Mouse (Mus musculus) kidney, adult 2 months (tissue): ENCODE measurements around the gene Uckl1. TPM values are rescaled to one million over a fixed set of nuclear protein-coding genes. Genes with fewer than 3 reads are reported as not detected.

Experiments
- DNase-seq: peaks from one replicate; pipeline ENCODE4 v3.0.0; 2021
- H3K27ac ChIP-seq: fragments of 200-500 bp; 2 replicates; pipeline ENCODE4 v1.5.1; 2012; ENCODE audit warnings: low read depth, low read length, control low read depth, inconsistent platforms; ENCODE audit not compliant: insufficient read depth
- H3K27me3 ChIP-seq: fragments of 200-500 bp; replicated peaks from 2 replicates; pipeline ENCODE4 v1.6.1; 2012; ENCODE audit warnings: mild to moderate bottlenecking, moderate library complexity, low read length, inconsistent platforms; ENCODE audit not compliant: control insufficient read depth, insufficient read depth
- H3K36me3 ChIP-seq: fragments of 200-500 bp; 2 replicates; pipeline ENCODE4 v1.6.1; 2012; ENCODE audit warnings: mild to moderate bottlenecking, moderate library complexity, low read length, inconsistent platforms; ENCODE audit not compliant: control insufficient read depth, insufficient read depth
- H3K4me1 ChIP-seq: fragments of 200-500 bp; 2 replicates; pipeline ENCODE4 v1.6.1; 2011; ENCODE audit warnings: low read length; ENCODE audit not compliant: control insufficient read depth, insufficient read depth
- H3K4me3 ChIP-seq: fragments of 200-500 bp; 2 replicates; pipeline ENCODE4 v1.5.1; 2011; ENCODE audit warnings: mild to moderate bottlenecking, low read depth, low read length, control low read depth; ENCODE audit not compliant: insufficient read depth
- CTCF ChIP-seq: fragments of 200-500 bp; conservative IDR thresholded peaks from 2 replicates; pipeline ENCODE4 v1.5.1; 2011; ENCODE audit warnings: low read depth, mild to moderate bottlenecking, control low read depth, low read length, moderate library complexity, mixed read lengths; ENCODE audit not compliant: insufficient read depth, insufficient read length
- POLR2A ChIP-seq: fragments of 200-500 bp; IDR thresholded peaks from one replicate; pipeline ENCODE4 v1.6.1; 2011; ENCODE audit warnings: low read depth, low read length, control low read depth
- WGBS: fragments of 180-500 bp; shearing (Covaris S2); methylation state at CpG from one replicate; pipeline ENCODE4 v1.1.7; 2018; 5-methylcytosine and 5-hydroxymethylcytosine counted together
- polyA plus RNA-seq: library from polyadenylated mRNA; depleted of rRNA; stranded (reverse); fragments of >200 nt; gene quantifications from 2 replicates; pipeline ENCODE4 v1.2.3, GENCODE M21; 2012

The Uckl1 gene
- polyA plus RNA-seq, 1 experiment: 107 TPM

DNA sequence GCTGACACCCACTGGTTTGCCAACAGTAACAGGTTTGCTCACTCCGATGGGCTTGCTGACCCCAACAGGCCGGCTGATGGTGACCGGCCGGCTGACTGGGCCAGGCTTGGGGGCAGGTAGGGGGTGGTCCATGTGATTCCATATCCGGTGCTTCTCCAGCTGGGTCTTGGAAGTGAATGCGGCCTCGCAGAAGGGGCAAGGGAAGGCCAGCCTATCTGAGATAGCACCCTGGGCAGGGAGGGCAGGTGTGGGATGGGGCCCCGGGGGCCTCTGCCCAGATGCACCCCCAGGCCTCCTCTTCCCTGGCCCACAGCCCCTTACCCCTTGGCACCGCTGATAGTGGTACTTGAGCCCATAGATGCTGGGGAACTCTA is 5.0 kb upstream of the Uckl1 start:
- WGBS: 94% methylated on average over 9 of the region's 9 CpGs
- H3K27me3 ChIP-seq: no peaks in the 10 kb centered on the region
- H3K4me3 ChIP-seq: no peak overlapping the region
- DNase-seq: no peak
- H3K4me1 ChIP-seq: peaks cover 9% of the 10 kb centered on the region; the same call in 1 of the 2 replicates
- TF ChIP-seq CTCF (no peak), POLR2A (no peak)
- H3K27ac ChIP-seq: no peak overlapping the region
- no peaks in the 10 kb centered on the region for H3K36me3 ChIP-seq

DNA sequence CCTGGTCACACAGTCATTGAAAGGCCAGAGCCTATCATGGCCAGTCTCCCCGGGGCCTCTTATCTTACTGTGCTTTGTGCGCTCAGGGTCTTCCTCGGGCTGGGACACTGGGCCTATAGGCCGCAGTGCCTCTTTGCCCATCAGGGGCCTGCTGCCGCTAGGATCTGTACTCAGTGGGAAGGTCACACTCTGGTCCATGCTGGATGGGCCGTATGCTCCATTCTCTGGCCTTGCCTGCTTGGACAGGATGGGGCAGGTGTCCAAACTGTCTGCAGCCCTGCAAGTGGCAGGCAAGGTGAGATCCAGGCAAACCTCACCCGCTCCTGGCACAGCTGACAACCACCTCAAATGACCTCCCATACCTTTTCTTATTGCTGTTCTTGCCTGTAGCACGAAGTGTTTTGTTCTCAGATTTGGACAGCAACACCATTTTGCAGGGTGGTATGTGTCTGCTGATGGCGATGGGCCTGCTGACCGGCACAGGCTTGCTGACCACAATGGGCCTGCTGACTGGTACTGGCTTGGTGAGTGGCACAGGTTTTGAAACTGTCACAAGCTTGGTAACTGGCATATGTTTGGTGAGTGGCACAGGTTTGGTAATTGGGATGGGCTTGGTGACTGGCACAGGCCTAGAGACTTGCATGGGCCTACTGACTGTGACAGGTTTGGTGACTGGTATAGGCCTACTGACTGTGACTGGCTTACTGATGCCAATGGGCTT is 4.5 kb upstream of the Uckl1 start:
- no peak overlapping the region for H3K27ac ChIP-seq
- 91% methylated on average over 10 of the region's 10 CpGs for WGBS
- H3K36me3 ChIP-seq: no peaks in the 10 kb centered on the region
- peaks cover 9% of the 10 kb centered on the region; the same call in 1 of the 2 replicates for H3K4me1 ChIP-seq
- H3K4me3 ChIP-seq: no peak overlapping the region
- DNase-seq: no peak
- no peak for TF ChIP-seq CTCF
- TF ChIP-seq POLR2A: no peak
- H3K27me3 ChIP-seq: no peaks in the 10 kb centered on the region

DNA sequence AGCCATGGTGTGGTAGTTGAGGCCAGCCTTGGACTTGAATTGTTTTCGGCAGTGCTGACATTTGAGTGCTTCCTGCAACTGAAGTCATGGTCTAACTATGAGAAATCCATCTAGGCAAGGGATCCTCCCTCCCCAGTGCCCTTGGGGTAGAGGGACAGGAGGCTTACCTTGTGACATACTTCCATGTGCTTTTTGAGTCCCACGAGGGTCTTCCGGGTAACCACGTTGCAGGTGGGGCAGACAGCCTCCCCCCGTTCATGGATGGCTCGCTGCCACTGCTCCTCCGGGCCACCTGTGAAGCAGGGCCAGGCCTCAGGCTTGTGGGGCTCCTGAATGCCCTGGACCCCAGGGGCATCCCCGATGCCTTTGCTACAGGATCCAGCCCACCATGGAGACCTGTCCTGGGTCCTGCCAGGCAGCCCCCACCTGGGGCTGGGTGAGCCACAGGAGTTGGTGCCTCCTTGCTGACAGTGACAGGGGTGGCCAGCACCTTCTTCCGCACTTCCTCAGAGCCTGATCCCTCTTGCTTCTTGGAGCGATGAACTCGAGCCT is 3.6 kb upstream of the Uckl1 start:
- DNase-seq: no peak
- H3K27me3 ChIP-seq: no peaks in the 10 kb centered on the region
- H3K4me1 ChIP-seq: peaks cover 9% of the 10 kb centered on the region; the same call in 1 of the 2 replicates
- H3K36me3 ChIP-seq: no peaks in the 10 kb centered on the region
- TF ChIP-seq CTCF: no peak
- TF ChIP-seq POLR2A: no peak
- H3K4me3 ChIP-seq: no peak overlapping the region
- 85% methylated on average over 11 of the region's 11 CpGs for WGBS
- H3K27ac ChIP-seq: no peak overlapping the region

DNA sequence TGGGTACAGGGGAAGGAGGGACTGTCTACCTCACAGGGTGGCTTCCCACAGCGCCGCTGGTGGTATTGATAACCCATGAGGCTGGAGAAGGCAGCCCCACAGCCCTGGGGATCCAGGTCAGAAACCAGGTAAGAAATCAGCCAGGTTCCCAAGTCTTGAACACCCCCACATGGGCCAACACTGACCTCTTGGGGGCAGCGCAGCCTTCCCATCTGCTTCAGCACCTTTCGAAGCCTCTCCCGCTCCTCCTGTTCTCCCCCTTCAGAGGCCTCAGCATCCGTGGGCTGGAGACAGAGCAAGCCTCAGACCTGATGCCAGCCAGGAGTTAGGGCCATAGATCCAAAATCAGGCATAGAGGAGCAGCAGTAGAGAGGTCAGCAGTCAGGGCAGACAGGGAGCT is 3.1 kb upstream of the Uckl1 start:
- 79% methylated on average over 6 of the region's 6 CpGs for WGBS
- Histone ChIP-seq H3K4me1 (peaks cover 5% of the 10 kb centered on the region; the same call in 1 of the 2 replicates), H3K4me3 (no peak overlapping the region), H3K27ac (no peak overlapping the region), H3K36me3 (no peaks in the 10 kb centered on the region), H3K27me3 (no peaks in the 10 kb centered on the region)
- DNase-seq: no peak
- TF ChIP-seq POLR2A (no peak), CTCF (0 out of 2 replicates have a peak, but pooled peaks have one; percentile 16)

DNA sequence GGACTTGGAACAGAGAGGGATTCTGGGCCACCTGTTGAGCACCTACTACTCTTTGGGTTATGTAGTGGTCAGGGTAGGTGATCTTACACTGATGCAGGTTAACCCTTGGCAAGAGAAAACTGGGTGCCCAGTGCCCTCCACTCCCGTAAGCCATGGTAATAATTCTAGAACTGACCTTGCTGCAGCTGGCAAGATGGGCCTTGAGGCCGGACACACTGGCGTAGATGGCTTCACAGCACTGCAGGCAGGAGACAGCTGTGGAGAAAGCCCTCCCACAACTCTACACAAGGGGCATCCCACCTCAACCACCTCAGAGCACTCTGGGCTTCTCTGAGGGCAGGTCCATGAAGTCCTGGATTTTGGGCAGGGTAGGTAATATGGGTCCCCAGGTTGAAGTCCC is 1.4 kb upstream of the Uckl1 start:
- Histone ChIP-seq H3K27me3 (no peaks in the 10 kb centered on the region), H3K27ac (no peak overlapping the region), H3K36me3 (no peaks in the 10 kb centered on the region), H3K4me3 (no peak overlapping the region), H3K4me1 (0 out of 2 replicates have a peak, but pooled peaks cover 4% of the 10 kb centered on the region)
- DNase-seq: no peak
- no peak for TF ChIP-seq CTCF
- TF ChIP-seq POLR2A: no peak
- WGBS: 94% methylated on average over 3 of the region's 3 CpGs

DNA sequence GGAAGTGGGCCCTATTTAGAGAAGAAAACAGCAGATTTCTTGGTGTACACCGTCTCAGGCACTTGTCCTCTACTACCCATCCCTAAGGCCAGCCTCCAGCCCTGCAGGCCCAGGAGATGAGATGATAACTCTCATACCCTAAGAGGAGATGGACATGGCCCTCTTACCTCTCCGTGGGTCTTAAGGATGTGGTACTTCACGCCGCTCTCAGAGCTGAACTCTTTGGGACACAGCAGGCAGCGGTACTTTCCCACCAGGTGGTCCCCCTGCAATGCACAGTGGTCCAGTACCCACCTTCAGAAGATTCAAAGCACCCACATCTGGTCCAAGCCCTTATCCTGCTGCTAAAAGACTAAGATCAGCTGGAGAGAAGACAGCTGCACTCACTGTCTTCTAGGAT is 814 bp upstream of the Uckl1 start:
- Histone ChIP-seq H3K4me1 (0 out of 2 replicates have a peak, but pooled peaks cover 4% of the 10 kb centered on the region), H3K27me3 (no peaks in the 10 kb centered on the region), H3K27ac (no peak overlapping the region), H3K36me3 (no peaks in the 10 kb centered on the region), H3K4me3 (no peak overlapping the region)
- no peak for DNase-seq
- TF ChIP-seq POLR2A (no peak), CTCF (no peak)
- WGBS: 88% methylated on average over 5 of the region's 5 CpGs

DNA sequence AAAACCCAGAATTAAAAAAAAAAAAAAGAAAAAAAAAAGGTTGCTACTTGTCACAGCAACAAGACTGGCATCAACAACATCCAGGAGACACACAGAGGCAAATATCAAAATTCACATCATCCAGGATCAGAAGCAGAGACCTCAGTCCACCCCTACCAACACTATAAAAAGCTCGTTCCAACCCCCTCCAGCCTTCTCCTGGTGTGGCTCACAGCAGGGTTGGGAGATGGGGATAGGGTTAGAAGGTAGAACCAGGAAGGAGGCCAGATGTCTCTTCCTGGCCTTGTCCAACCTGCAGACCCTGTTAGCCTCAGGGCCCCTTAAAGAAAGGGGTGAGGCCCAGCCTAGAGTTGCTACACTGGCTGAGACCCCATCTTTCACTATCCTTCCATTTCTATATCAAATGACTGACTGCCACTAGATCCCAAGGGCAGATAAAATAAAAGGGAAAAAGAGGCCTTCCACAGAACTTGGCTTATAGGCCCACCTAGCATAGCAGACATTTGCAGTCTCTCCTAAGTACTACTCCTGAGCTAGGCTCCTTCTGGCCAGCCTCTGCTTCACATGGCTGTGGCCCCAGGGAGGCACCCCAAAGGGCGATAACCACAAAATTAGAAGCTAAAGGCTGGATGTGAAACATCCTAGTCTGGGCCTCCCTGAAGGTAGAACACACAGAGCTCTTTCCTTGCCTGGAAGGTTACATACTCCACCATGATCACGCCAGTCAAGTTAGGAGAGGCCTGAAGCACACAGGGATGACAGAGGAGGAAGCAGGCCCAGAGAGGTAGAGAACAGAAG is 1.0 kb downstream of the Uckl1 start:
- H3K27ac ChIP-seq: no peak overlapping the region
- peaks cover 8% of the 10 kb centered on the region; the same call in 1 of the 2 replicates for H3K4me1 ChIP-seq
- WGBS: 91% methylated on average over 3 of the region's 3 CpGs
- DNase-seq: no peak
- TF ChIP-seq POLR2A (no peak), CTCF (no peak)
- no peaks in the 10 kb centered on the region for H3K36me3 ChIP-seq
- no peaks in the 10 kb centered on the region for H3K27me3 ChIP-seq
- H3K4me3 ChIP-seq: no peak overlapping the region
